Mouse (Mus musculus) heart, postnatal 10 days (tissue): ENCODE data around the gene Tfap2c. TPM values are rescaled to one million over a fixed set of nuclear protein-coding genes. Genes with fewer than 3 reads are reported as not detected.

ENCODE experiments used
- DNase-seq, 2 experiments: peaks; one replicate each; pipeline ENCODE4 v3.0.0; 2021
- intact Hi-C: fragments of 180-260 bp; cut with DNase I; formaldehyde crosslinking; loops from one replicate; pipeline ENCODE4 v1.15.1; 2025
- total RNA-seq, 2 experiments: library from RNA; stranded (reverse); gene quantifications; 2 replicates each; pipeline ENCODE4 v1.2.3; 2021

Gene Tfap2c
- total RNA-seq: not detected

GRCm38 (mm10) chr2:172549371-172550155 is at the start of gene Tfap2c:
TSS of gene Tfap2c (plus strand) at chr2:172549593.
- intact Hi-C loops: loop anchor here (1.0 to 10.0 kb wide), 3 partner anchors 224 to 445 kb away; no protein-coding TSS in a partner anchor
- DNase-seq: peak in 1 of 2 experiments; percentile 17

- intact Hi-C loops: loop anchor here (1.0 to 5.0 kb wide), 2 partner anchors 23 to 279 kb away; no protein-coding TSS in a partner anchor
- no peak for DNase-seq
These were observed 48.6 kb upstream of the Tfap2c start for GRCm38 (mm10) chr2:172500752-172501316.

- DNase-seq: peak in 1 of 2 experiments; percentile 36
- intact Hi-C loops: loop anchor here (1.0 to 5.0 kb wide), 2 partner anchors 23 to 279 kb away; no protein-coding TSS in a partner anchor
These were observed 48.1 kb upstream of the Tfap2c start for GRCm38 (mm10) chr2:172501341-172501740.

GRCm38 (mm10) chr2:172502168-172502567 is 47.2 kb upstream of the Tfap2c start:
- intact Hi-C loops: loop anchor here (5.0 kb wide), 1 partner anchor 280 kb away; no protein-coding TSS in a partner anchor
- no peak for DNase-seq

GRCm38 (mm10) chr2:172506121-172506520 is 43.3 kb upstream of the Tfap2c start:
- no peak for DNase-seq
- intact Hi-C loops: no loop called here

- DNase-seq: no peak
- intact Hi-C loops: no loop called here
These were observed 39.2 kb upstream of the Tfap2c start for GRCm38 (mm10) chr2:172510056-172510712.

GRCm38 (mm10) chr2:172510899-172511298 is 38.5 kb upstream of the Tfap2c start:
- no peak for DNase-seq
- intact Hi-C loops: no loop called here

GRCm38 (mm10) chr2:172516407-172516992 is 32.9 kb upstream of the Tfap2c start:
- intact Hi-C loops: no loop called here
- DNase-seq: no peak

- DNase-seq: no peak
- intact Hi-C loops: no loop called here
These were observed 28.6 kb upstream of the Tfap2c start for GRCm38 (mm10) chr2:172520616-172521371.

GRCm38 (mm10) chr2:172522528-172522927 is 26.9 kb upstream of the Tfap2c start:
- no peak for DNase-seq

GRCm38 (mm10) chr2:172527175-172527574 is 22.2 kb upstream of the Tfap2c start:
- intact Hi-C loops: no loop called here
- no peak for DNase-seq

More at GRCm38 (mm10) chr2:172522528-172522927, 26.9 kb upstream of the Tfap2c start:
- intact Hi-C loops: no loop called here

- no peak for DNase-seq
- intact Hi-C loops: loop anchor here (10.0 kb wide), 1 partner anchor 451 kb away; no protein-coding TSS in a partner anchor
These were observed 5.4 kb upstream of the Tfap2c start for GRCm38 (mm10) chr2:172543987-172544386.

- DNase-seq: no peak
- intact Hi-C loops: loop anchor here (10.0 kb wide), 1 partner anchor 450 kb away; no protein-coding TSS in a partner anchor
These were observed 4.7 kb upstream of the Tfap2c start for GRCm38 (mm10) chr2:172544601-172545127.

GRCm38 (mm10) chr2:172545592-172546235 is 3.7 kb upstream of the Tfap2c start:
- DNase-seq: no peak
- intact Hi-C loops: loop anchor here (10.0 kb wide), 1 partner anchor 449 kb away; no protein-coding TSS in a partner anchor

GRCm38 (mm10) chr2:172546551-172546950 is 2.8 kb upstream of the Tfap2c start:
- intact Hi-C loops: loop anchor here (10.0 kb wide), 1 partner anchor 448 kb away; no protein-coding TSS in a partner anchor
- no peak for DNase-seq

- peak in 1 of 2 experiments; percentile 36 for DNase-seq
- intact Hi-C loops: loop anchor here (10.0 kb wide), 1 partner anchor 448 kb away; no protein-coding TSS in a partner anchor
These were observed 2.3 kb upstream of the Tfap2c start for GRCm38 (mm10) chr2:172547116-172547515.

- no peak for DNase-seq
- intact Hi-C loops: loop anchor here (10.0 kb wide), 1 partner anchor 447 kb away; no protein-coding TSS in a partner anchor
These were observed 1.4 kb upstream of the Tfap2c start for GRCm38 (mm10) chr2:172547807-172548586.

- DNase-seq: peak in 1 of 2 experiments; percentile 12
- intact Hi-C loops: loop anchor here (10.0 kb wide), 1 partner anchor 446 kb away; no protein-coding TSS in a partner anchor
These were observed 629 bp upstream of the Tfap2c start for GRCm38 (mm10) chr2:172548672-172549255.
